Mouse (Mus musculus): ENCODE measurements at regions not wholly inside any gene's neighbourhood (a gene's known extent, or its start where the extent isn't known, plus 50 kb on each side); places are given as distances from the start of the nearest gene placed in this dataset.

GRCm38 (mm10) chr9:61816589-61817179, 97.7 kb downstream of the Rplp1 start:
- no peak overlapping the region for H3K4me3 ChIP-seq (ENCODE audit: insufficient read depth in 1 of 2, low read depth in 1 of 2, low read length in 2 of 2, poor library complexity in 1 of 2, severe bottlenecking in 1 of 2)
- no peak for DNase-seq (ENCODE audit: low read depth, low spot score)
- no peak overlapping the region for H3K27ac ChIP-seq (ENCODE audit: insufficient read depth, low read depth, low read length, poor library complexity, severe bottlenecking)
- H3K36me3 ChIP-seq (ENCODE audit: control insufficient read depth, insufficient read depth, low read length, poor library complexity, severe bottlenecking): no peaks in the 10 kb centered on the region
- H3K9ac ChIP-seq (ENCODE audit: insufficient read depth, low read depth, low read length, poor library complexity, severe bottlenecking): no peak overlapping the region
- H3K4me1 ChIP-seq (ENCODE audit: control insufficient read depth in 2 of 2, insufficient read depth in 2 of 2, low read length in 2 of 2, poor library complexity in 1 of 2): no peaks in the 10 kb centered on the region
- in situ Hi-C loops (cut with MboI; ENCODE audit: low sequenced_read_pairs in 2 of 2, unreplicated experiment in 2 of 2): no loop called here
- no peak for TF ChIP-seq CHD2 (IDR thresholded peaks at IDR 0.05; ENCODE audit: low read depth, low read length)
- TF ChIP-seq ZNF384 (IDR thresholded peaks at IDR 0.05; ENCODE audit: low read depth, low read length): no peak
- no peak for TF ChIP-seq ZC3H11A (IDR thresholded peaks at IDR 0.05; ENCODE audit: borderline replicate concordance, low read depth, low read length)
- no peak for TF ChIP-seq MAFK (IDR thresholded peaks at IDR 0.05; ENCODE audit: insufficient read depth, low read depth, low read length)
- no peak for TF ChIP-seq HCFC1 (IDR thresholded peaks at IDR 0.05; ENCODE audit: borderline replicate concordance, insufficient read depth, low read length)
- H3K9me3 ChIP-seq (ENCODE audit: control insufficient read depth, insufficient read depth, low read depth, low read length): no peaks in the 10 kb centered on the region

- H3K4me3 ChIP-seq (ENCODE audit: insufficient read depth in 1 of 2, low read depth in 1 of 2, low read length in 2 of 2, poor library complexity in 1 of 2, severe bottlenecking in 1 of 2): no peak overlapping the region
- H3K9me3 ChIP-seq (ENCODE audit: control insufficient read depth, insufficient read depth, low read depth, low read length): no peaks in the 10 kb centered on the region
- H3K36me3 ChIP-seq (ENCODE audit: control insufficient read depth, insufficient read depth, low read length, poor library complexity, severe bottlenecking): no peaks in the 10 kb centered on the region
- H3K27ac ChIP-seq (ENCODE audit: insufficient read depth, low read depth, low read length, poor library complexity, severe bottlenecking): no peak overlapping the region; the same call in 1 of the 2 replicates
- in situ Hi-C loops (cut with MboI; ENCODE audit: low sequenced_read_pairs in 2 of 2, unreplicated experiment in 2 of 2): no loop called here
- no peak overlapping the region for H3K9ac ChIP-seq (ENCODE audit: insufficient read depth, low read depth, low read length, poor library complexity, severe bottlenecking)
- H3K4me1 ChIP-seq (ENCODE audit: control insufficient read depth in 2 of 2, insufficient read depth in 2 of 2, low read length in 2 of 2, poor library complexity in 1 of 2): no peaks in the 10 kb centered on the region
- no peak for TF ChIP-seq HCFC1 (IDR thresholded peaks at IDR 0.05; ENCODE audit: borderline replicate concordance, insufficient read depth, low read length)
- TF ChIP-seq MAFK (IDR thresholded peaks at IDR 0.05; ENCODE audit: insufficient read depth, low read depth, low read length): no peak
- no peak for TF ChIP-seq ZC3H11A (IDR thresholded peaks at IDR 0.05; ENCODE audit: borderline replicate concordance, low read depth, low read length)
- no peak for TF ChIP-seq ZNF384 (IDR thresholded peaks at IDR 0.05; ENCODE audit: low read depth, low read length)
- TF ChIP-seq CHD2 (IDR thresholded peaks at IDR 0.05; ENCODE audit: low read depth, low read length): no peak
- no peak for DNase-seq (ENCODE audit: low read depth, low spot score)
Measured at GRCm38 (mm10) chr9:61815995-61816394, 98.3 kb downstream of the Rplp1 start.

GRCm38 (mm10) chr9:61813291-61813690, 101.1 kb downstream of the Rplp1 start:
- in situ Hi-C loops (cut with MboI; ENCODE audit: low sequenced_read_pairs in 2 of 2, unreplicated experiment in 2 of 2): no loop called here
- Histone ChIP-seq H3K36me3 (ENCODE audit: control insufficient read depth, insufficient read depth, low read length, poor library complexity, severe bottlenecking) (no peaks in the 10 kb centered on the region), H3K4me1 (ENCODE audit: control insufficient read depth in 2 of 2, insufficient read depth in 2 of 2, low read length in 2 of 2, poor library complexity in 1 of 2) (no peaks in the 10 kb centered on the region), H3K4me3 (ENCODE audit: insufficient read depth in 1 of 2, low read depth in 1 of 2, low read length in 2 of 2, poor library complexity in 1 of 2, severe bottlenecking in 1 of 2) (no peak overlapping the region), H3K9ac (ENCODE audit: insufficient read depth, low read depth, low read length, poor library complexity, severe bottlenecking) (no peak overlapping the region), H3K9me3 (ENCODE audit: control insufficient read depth, insufficient read depth, low read depth, low read length) (no peaks in the 10 kb centered on the region), H3K27ac (ENCODE audit: insufficient read depth, low read depth, low read length, poor library complexity, severe bottlenecking) (no peak overlapping the region)
- no peak for TF ChIP-seq MAFK (IDR thresholded peaks at IDR 0.05; ENCODE audit: insufficient read depth, low read depth, low read length)
- no peak for DNase-seq (ENCODE audit: low read depth, low spot score)

- H3K9ac ChIP-seq (ENCODE audit: insufficient read depth, low read depth, low read length, poor library complexity, severe bottlenecking): no peak overlapping the region
- TF ChIP-seq CHD2 (IDR thresholded peaks at IDR 0.05; ENCODE audit: low read depth, low read length): no peak
- TF ChIP-seq ZC3H11A (IDR thresholded peaks at IDR 0.05; ENCODE audit: borderline replicate concordance, low read depth, low read length): no peak
- TF ChIP-seq HCFC1 (IDR thresholded peaks at IDR 0.05; ENCODE audit: borderline replicate concordance, insufficient read depth, low read length): no peak
- no peaks in the 10 kb centered on the region for H3K36me3 ChIP-seq (ENCODE audit: control insufficient read depth, insufficient read depth, low read length, poor library complexity, severe bottlenecking)
- H3K9me3 ChIP-seq (ENCODE audit: control insufficient read depth, insufficient read depth, low read depth, low read length): no peaks in the 10 kb centered on the region
- in situ Hi-C loops (cut with MboI; ENCODE audit: low sequenced_read_pairs in 2 of 2, unreplicated experiment in 2 of 2): no loop called here
- no peaks in the 10 kb centered on the region for H3K4me1 ChIP-seq (ENCODE audit: control insufficient read depth in 2 of 2, insufficient read depth in 2 of 2, low read length in 2 of 2, poor library complexity in 1 of 2)
- H3K4me3 ChIP-seq (ENCODE audit: insufficient read depth in 1 of 2, low read depth in 1 of 2, low read length in 2 of 2, poor library complexity in 1 of 2, severe bottlenecking in 1 of 2): no peak overlapping the region
- DNase-seq (ENCODE audit: low read depth, low spot score): no peak
- H3K27ac ChIP-seq (ENCODE audit: insufficient read depth, low read depth, low read length, poor library complexity, severe bottlenecking): no peak overlapping the region
Measured at GRCm38 (mm10) chr9:61812315-61812714, 102.0 kb downstream of the Rplp1 start.

GRCm38 (mm10) chr9:61810456-61810855, 103.9 kb downstream of the Rplp1 start:
- Histone ChIP-seq H3K9ac (ENCODE audit: insufficient read depth, low read depth, low read length, poor library complexity, severe bottlenecking) (no peak overlapping the region), H3K9me3 (ENCODE audit: control insufficient read depth, insufficient read depth, low read depth, low read length) (no peaks in the 10 kb centered on the region), H3K4me1 (ENCODE audit: control insufficient read depth in 2 of 2, insufficient read depth in 2 of 2, low read length in 2 of 2, poor library complexity in 1 of 2) (no peaks in the 10 kb centered on the region), H3K36me3 (ENCODE audit: control insufficient read depth, insufficient read depth, low read length, poor library complexity, severe bottlenecking) (no peaks in the 10 kb centered on the region), H3K27ac (ENCODE audit: insufficient read depth, low read depth, low read length, poor library complexity, severe bottlenecking) (no peak overlapping the region), H3K4me3 (ENCODE audit: insufficient read depth in 1 of 2, low read depth in 1 of 2, low read length in 2 of 2, poor library complexity in 1 of 2, severe bottlenecking in 1 of 2) (no peak overlapping the region)
- no peak for DNase-seq (ENCODE audit: low read depth, low spot score)
- in situ Hi-C loops (cut with MboI; ENCODE audit: low sequenced_read_pairs in 2 of 2, unreplicated experiment in 2 of 2): no loop called here
- TF ChIP-seq HCFC1 (IDR thresholded peaks at IDR 0.05; ENCODE audit: borderline replicate concordance, insufficient read depth, low read length) (no peak), ZNF384 (IDR thresholded peaks at IDR 0.05; ENCODE audit: low read depth, low read length) (no peak), CHD2 (IDR thresholded peaks at IDR 0.05; ENCODE audit: low read depth, low read length) (no peak), ZC3H11A (IDR thresholded peaks at IDR 0.05; ENCODE audit: borderline replicate concordance, low read depth, low read length) (no peak), MAFK (IDR thresholded peaks at IDR 0.05; ENCODE audit: insufficient read depth, low read depth, low read length) (no peak)
